Mouse (Mus musculus) R1 (cell line): Measurements from ENCODE around the gene Prmt2.
A peak's percentile ranks its signal among the peaks of the same experiment; 100 is the strongest.

Experiments
- DNase-seq: peaks from one replicate; pipeline ENCODE4 v3.0.0-alpha.2; 2018; ENCODE audit warnings: low read depth, low spot score

The Prmt2 gene

DNA sequence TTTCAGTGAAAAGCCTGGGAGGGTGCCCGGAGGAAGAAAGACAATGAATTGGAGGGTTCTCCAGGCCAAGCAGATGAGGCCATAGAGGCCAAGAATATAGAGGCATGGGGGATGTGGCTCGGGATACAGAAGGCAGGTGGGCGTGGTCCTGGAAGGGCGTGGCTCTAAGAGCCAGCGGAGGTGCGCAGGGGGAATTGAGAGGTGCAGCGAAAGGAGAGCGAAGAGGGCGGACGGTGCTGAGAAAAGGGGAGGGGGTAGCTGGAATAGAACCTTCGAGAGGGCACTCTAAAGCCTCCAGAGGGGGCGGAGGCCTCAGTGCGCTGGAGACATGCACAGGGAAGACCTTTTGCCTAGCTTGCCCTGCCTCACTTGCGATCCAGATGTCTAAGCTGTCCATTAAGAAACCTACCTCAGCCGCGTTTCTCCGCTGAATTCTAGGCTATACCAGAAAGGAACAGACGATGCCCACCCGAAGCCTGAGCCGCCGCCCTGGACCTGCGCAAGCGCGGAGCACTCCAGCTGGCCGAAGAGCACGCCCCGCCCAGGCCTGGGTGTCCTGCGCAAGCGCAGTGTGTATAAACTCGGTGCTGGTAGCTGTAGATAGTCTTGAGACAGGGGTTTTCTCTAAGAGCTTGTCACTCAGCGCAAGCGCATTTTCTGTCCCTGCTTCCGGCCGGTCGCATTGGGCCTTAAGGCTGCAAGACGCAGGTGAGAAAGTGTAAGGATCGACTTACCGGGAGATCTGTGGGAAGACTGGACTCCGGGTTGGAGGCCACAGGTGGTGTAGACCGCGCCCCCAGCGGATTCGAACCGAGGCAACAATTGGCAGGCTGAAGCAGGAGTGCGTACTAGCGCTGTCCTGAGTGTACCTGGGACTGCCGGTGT is at the start of gene Prmt2:
Prmt2 (minus strand) TSS at position 525 of the 885 bp plus-strand sequence.
- DNase-seq = peak; percentile 95

DNA sequence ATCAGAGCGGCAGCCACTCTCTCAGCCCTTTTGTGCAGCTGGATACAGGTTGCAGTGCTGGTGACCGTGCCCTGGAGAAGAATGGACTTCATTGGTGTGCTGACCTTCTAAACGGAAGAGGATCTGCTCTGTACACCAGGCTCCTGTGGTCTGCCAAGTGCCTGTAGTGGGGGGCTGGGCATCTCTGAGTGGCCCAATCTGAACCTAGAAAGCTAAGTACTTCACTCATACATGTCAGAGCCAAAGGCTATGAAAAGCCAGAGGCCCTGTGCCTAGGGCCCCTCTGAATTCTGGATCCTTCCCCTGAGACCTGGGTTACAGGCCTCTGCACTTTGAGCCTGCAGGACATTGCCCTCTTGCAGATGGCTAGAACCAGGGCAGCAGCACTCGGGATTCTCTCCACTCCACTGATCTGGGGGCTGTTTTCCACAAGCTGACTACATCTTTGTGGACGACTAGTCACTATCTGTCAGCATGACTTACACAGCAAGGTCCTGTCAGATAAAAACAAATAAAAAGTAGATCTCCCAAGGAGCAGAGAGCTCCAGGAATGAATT is 41.0 kb upstream of the Prmt2 start:
- no peak for DNase-seq

DNA sequence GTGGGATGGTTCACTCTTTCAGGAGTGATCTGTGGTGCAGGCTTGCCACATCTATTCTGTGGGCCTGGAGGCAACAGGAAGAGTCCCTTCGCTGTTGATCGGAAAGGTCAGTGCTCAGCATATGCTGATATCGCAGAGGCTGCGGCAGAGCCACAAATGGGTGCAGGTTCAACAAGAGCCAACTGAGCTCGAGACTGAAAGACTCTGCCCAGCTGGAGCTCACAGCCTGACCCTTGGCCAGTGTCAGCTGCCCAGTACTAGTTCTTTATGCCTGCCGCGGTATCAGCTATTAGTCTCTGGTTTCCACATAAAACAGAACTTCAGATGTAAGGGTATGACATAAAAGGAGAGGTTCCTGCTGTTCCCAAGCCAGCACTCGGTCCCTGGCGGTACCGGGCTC is 37.6 kb upstream of the Prmt2 start:
- peak; percentile 32 for DNase-seq

DNA sequence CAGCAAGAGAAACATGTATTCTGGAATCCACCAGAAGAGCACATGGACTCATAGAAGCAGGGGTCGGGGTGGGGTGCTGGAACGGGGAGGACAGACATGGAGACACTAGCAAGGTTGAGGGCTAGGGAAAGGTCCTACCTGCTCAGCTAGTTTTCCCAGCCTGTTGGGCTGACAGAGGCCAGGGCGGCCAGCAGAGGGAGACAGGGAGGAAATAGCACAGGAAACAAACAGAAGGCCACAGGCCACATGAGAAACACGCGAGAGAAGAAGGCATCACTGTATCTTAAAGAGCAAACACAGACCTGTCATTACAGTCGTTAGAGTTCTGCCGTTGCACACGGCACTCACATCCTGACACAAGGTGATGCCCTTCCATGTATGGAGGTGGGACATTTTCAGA is 33.6 kb upstream of the Prmt2 start:
- peak; percentile 66 for DNase-seq

DNA sequence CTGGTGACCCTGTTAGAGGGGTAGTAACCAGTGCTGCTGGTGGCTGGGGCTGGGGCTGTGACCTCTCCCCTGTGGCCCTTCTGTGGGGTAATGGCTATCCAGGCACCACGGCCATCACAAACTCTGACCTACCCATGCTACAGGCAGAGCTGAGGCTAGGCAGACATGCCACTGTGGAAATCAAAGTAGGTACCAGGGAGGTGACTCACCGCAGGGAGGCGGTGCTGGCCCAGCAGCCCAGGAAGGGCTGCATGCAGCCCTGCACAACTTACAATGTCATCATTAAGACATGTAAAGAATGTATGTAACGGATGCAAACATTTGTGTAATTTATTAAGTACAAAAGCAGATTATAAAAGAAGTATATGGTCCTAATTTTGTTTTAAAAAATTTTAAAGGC is 24.8 kb upstream of the Prmt2 start:
- DNase-seq = no peak

DNA sequence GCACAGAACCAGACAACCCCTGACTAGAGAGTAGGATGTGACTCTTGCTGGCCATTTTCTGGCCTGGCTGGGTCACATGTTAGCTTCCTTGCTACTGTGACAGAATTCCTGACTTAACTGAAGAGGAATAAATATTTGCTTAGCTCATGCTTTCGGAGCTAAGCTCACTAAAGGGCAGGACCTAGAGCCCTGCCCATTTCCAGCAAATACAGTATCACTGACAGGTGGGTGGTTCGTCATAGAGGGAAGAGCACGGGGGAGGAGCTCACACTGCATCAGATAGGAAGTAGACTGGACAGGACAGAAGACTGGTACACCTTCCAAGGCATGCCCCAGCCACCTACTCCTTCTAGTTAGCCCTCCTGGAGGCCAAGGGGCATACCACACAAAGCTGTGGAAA is 23.8 kb upstream of the Prmt2 start:
- no peak for DNase-seq

DNA sequence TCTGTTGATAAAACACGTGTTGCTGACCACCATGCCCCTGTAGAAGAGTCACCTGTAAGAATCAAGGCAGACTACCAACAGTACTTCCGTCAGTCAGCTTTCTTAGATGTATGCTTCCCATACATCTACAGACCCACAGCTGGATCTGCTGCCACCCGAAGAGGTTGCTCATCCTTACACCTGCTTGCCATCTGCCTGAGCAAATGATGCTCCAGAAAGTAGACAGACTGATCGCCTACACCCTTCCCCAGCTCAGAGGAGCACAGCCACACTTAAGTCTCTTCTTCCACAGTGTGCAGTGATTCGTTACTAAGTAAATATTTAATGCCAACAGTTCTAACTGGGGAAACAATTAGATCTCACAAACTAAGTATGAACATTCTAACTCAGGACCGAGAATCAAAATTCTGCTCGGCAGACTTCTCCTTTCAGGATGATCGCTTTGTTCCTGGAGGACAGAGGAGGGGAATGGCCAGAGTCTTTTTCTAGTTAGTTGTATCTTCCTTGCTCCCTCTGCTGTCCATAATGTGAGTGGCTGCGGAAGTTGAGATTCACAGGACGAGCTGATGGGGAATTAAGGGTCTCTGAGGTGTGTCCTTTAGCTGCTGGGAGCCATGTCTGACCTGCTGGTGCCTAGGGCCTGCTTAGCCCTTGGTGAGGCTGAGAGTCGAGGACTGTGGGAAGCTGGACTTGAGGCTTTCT is 22.8 kb upstream of the Prmt2 start:
- DNase-seq = peak; percentile 43

DNA sequence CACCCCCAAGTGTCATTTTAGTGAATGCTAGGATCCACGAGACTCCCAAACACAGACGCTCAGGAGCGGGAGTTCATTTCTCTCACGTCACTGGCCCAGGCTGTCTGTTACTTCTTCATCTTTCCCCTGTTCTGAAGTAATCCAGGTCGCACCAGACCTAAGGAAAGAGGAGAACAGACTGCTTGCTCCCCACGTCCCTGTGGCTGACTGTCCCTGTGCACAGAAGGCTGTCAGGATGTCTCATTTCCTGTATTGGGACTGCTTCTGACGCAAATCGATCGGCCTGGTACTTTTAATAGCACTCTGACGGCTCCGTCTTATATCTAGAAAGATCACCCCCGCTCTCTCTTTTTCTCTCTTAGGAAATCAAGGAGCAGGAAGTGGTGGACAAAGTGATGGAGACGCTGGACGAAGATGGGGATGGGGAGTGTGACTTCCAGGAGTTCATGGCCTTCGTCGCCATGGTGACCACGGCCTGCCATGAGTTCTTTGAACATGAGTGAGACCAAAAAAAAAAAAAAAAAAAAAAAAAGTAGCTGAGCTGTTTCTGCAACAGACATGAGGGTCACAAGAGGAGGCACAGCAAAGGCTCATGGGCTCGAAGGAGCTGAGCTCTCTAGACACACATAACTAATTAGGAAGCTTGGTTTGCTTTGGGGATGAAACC is 22.0 kb upstream of the Prmt2 start:
- peak; percentile 24 for DNase-seq

DNA sequence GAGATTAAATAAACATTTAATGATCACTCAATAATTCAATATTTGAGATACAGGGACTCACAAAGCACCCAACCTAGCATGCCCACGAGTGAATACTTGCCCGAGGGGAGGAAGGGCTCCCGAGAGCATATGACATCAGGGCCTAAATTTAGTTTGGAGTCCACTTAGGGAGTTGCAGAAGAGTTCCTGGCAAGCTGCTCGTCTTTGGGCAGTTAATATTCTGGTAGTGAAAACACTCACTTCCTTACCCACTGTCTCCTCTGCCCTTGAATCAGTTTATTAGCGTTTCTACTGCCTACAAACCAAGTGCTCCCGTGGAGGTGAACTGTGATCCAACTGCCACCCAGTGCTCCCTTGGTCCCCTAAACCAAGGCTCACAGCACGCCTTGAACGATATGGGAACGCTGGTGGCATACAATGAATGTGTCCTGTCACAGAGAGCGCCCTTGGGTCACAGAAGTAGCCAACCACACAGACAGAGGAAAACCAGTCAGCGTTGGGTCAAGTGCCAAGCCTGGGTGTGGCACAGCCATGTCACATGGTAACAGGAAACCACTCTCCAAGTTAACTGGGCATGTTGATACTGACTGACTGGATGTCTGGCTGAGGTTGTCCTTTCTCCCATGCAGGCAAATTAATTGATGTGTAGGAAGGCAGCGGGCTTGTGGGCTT is 20.2 kb upstream of the Prmt2 start:
- DNase-seq = no peak

DNA sequence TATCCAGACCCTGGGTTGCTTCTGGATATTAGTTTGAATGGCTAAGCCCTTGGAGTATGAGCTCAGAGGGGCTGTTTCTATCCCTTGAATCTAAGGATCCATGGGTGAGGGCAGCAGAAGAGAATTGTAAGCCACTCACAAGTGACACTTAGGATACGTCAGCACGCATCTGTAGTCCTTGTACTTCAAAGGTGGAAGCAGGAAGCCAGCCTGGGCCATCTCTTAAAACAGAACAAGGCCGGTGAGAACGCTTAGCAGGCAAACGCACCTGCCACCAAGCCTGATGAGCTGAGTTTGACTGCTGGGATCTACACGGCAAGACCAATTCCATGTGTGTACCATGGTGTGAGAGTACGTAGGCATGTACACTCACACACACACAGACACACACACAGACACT is 19.6 kb upstream of the Prmt2 start:
- no peak for DNase-seq

DNA sequence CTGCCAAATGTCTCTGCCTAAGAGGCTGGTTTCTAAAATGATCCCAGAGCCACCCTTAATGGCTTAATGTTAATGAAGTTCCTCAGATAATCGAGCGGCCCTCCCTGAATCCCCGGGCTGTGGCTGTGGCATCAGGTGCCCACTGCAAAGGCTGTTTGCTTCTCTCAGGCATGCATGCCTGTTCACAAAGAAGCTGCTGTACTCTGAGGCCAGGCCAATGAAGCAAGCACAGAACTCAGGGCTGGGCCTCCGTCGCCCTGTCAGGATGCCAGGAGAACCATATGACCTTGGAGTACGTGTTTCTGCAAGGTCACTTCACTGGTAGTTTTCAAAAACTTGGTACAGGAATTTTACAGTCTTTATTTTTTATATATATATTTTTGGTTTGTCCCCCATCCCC is 18.0 kb upstream of the Prmt2 start:
- DNase-seq = no peak

DNA sequence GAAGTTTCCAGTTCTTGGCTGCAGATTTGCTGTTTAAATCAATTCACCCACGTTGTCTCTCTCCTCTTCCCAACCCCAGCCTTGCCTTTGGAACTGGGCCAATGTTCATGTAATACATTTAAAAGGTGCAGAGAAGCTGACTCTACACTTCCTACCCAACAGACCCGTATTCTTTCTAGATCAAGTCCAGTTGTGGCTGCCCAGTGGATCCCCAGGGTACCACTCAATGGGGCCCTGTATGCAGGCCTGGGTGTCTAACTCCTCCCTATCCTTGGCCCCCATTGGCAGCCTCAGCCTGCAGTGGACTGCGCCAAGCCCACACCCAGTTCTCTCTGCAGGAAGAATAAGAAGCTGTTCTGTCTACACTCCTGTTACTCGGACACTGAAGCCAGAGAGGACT is 15.9 kb upstream of the Prmt2 start, which contains the start of gene S100b:
S100b (plus strand) TSS at position 318 of the 400 bp plus-strand sequence.
- no peak for DNase-seq

DNA sequence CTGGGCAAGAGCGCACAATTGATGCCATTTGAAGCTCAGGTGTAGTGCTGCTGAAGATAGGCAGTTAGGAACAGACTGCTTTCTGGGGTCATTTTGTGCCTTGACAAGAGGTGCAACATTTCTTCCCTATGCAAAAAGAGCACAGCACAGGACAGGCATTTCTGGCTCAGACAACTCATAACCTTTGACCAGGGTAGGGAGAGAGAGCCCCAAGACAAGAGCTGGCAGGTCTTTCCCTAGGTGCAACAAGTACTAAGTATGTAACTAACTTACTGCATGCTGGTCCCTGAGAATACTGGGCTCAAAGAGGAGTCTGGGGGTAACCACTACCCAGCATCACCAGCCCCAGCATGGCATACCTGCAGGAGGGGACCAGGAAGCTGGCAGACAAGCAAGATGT is 15.4 kb upstream of the Prmt2 start:
- no peak for DNase-seq

DNA sequence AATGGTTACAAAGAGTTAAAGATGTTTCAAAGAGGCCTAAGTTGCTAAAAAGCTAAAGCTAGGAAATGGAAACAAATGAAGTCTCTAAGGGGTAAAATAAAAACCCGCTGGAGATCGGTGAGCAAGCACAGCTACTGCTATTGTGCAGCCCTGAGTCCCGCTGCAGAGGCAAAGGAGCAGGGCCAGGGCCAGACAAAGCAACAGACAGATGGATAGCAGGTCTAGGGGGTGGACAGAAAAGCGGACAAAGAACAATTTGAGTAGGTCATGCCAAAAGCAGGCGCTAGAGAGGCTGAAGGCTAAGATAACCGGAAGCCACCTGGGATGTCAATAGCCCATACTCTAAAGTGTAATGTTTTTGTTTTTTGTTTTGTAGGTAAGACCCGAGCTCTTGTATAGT is 13.2 kb upstream of the Prmt2 start:
- DNase-seq = no peak

DNA sequence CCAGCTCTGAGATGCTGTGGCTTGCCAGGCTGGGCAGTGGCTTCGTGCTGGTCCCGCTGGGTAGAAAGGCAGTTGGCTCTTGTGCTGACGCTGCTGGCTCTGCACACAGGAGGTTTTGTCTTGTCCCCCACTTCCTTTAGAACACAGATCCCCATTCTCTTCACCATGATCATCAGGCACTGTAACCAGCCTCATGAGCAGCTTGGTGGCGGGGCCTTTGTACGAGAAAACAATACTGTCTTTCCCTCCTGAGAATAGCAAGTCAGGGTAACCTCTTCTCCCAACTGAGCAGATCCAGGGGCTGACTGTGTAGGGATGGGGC is 10.9 kb upstream of the Prmt2 start:
- DNase-seq = no peak

DNA sequence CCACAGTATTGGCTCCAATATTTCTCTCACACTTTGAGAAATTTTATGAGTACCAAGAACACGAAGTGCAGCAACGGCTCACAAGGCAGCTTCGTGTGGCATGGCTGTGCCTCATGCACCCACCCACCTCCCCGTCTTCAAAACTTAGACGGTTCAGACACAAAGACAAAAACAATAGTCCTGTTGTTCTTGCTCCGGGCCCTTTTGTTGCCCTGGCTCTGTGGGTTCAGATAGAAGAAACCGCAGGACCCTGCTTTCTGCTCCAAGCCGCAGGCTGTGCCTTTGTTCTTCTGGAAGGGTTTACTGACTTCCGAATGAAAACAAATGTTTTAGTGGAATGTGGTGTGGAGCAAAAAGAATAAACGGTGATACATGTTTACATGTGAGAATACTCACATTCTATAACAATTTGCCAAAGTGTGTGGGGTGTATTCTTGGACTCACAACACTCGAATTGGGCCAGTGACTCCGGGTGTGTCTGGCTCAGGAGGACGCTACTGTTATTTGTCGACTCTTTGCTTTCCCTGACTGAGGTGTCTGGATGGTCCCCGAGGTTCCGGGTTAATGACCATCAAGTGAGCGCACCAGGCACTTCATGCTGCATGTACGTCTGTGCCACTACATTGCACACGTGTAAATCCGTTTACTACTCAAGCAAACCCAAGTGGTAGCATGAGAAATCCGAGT is 10.4 kb upstream of the Prmt2 start:
- peak; percentile 26 for DNase-seq

DNA sequence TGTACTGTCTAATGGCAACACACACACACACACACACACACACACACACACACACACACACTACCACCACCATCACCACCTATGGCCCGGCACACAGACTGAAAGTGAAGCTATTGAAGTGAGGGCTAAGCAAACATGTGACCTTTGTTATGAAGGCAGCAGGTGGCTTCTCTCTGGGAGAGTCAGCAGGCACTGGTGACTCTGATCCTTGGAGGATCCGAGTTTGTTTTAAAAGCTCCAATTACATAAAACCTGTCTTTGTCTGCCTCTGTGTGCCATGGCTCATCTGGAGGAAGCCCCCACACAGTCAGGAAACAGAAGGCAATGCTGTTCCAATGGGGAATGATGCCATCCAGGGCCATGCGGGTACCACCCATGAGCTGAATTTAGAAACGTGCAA is 8.9 kb upstream of the Prmt2 start:
- no peak for DNase-seq

DNA sequence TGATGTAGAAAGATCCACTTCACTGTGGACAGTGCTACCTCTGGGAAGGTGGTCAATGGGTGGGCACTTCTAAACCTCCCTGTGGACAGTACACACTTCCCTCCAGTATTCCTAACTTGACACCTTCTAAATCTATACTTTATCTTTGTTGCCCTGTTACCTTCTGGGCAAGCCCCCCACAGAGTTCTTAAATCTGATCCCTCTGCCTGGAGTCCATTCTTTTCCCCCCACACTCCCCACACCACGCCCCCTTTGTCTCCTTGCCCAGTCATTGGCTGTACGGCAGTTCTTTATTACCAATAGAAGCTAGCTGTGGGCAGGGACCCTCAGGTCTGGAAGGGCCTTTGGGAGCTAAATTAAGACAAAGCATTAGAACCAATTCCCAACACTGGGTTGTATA is 7.4 kb upstream of the Prmt2 start:
- no peak for DNase-seq

DNA sequence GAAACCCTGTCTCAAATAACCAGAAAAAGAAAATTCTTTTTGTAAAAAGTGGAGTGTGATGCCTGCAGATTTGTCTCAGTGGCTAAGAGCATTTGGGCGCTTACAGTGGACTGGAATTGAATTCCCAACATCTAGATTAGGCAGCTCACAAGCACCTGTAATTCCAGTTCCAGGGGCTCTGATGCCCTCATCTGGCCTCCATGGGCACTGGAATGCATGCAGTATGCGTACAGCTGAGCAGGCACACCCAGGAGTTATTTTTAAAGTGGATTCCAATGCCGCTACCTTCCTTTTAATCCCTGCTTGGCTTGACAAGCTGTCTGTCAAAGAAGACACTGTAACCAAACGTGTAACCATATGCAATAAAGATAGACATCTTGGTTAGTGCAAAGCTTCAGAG is 1.7 kb upstream of the Prmt2 start:
- no peak for DNase-seq

DNA sequence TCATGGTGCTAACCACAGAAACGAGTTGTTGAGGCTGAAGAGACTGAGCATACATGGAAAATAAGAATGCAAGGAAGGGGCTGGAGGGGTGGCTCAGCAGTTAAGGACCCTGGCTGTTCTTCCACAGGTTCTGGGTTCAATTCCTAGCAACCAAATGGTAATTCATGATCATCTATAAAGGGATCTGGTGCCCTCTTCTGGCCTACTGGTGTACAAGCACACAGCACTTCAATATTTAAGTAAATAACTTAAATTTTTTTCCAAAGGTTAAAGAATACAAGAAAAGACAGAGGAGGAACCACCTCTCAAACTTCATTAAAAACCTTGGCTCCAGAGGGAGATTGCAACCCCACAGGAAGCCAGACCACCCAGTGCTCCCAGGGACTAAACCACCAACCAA is 8.0 kb downstream of the Prmt2 start:
- peak; percentile 22 for DNase-seq

DNA sequence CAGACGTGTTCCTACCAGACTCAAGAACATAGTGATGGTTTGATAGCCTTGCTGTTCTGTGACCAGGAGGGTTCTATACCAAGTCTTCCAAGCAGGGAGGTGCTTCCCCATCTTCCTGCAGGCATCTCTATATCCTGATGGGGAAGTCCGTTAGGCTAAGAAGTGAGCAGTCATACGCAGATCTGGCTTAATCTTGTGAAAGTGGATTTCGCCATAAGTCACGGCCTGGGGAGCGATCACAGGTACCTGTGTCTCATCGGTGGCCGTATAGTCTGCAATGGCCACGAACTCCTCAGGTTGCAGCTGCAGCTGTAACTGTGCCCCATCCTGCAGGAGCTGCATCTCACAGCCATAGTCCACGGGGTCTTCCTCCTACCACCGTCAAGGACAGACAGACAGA is 11.7 kb downstream of the Prmt2 start:
- no peak for DNase-seq
